Mouse (Mus musculus): ENCODE results near the gene Trip6. TPM values are rescaled to one million over a fixed set of nuclear protein-coding genes. Genes with fewer than 3 reads are reported as not detected.

Gene Trip6
- polyA plus RNA-seq, 1 experiment, result 11.4 TPM

DNA sequence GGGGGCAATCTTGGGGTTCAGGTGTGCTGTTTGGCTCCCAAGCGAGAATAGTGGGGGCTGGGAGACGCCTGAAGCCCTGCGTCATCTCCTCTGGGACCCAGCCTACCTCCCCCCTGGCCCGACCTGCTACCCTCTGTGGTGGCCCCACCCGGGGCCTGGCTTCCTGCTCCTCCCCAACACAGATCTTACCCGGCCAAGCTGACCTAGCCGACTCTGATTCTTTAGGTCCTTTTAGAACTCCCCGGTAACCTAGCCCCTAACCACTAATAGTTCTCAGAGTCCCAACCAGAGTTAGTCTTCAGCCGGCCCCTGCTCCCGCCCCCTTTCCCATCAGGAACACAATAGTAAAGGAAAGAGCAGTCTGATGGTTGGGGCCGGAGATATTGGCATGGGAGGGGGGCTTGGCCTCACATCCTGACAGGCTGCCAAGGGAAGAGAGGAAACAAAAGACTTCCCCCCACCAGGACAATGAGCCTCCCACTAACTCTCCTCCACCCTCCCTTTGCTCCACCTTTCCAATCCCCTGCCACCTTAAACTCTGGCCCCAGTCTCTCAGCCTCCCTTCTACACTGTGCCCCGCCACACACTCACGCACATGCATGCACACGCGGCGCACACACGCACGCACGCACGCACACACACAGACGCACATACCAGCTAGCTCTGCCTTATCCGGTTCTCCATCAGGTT, 25.2 kb upstream of the Trip6 start:
- no peak for DNase-seq (ENCODE audit: low read depth, low spot score)

DNA sequence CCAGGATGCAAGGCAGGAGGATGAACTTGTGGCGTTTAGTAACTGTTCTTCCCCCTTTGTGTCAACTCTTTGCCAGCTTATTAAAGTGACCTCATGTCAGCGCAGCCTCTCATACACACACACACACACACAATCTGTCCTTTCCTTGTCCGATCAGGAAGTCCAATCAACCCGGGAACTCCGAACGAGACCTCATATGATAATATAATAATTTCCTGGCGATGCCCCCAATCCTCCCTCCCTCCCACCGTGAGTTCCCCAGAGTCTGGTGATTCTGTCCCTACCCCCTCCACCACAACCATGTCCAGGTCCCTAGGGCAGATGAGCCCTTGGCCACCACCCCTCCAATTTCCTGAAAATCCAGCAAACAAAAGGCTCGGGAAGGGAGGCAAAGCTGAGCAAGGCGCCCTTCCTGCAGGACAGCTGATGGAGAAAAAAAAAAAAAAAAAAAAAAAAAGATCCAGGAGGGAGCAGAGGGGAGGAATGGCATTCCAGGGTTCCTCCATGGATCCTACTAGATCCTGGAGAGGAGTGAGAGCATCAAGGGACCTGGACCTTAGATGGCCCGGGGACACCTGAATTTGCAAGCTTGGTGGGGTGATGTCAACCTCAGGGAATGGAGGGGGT, 24.6 kb upstream of the Trip6 start:
- 1% methylated on average over 11 of the region's 11 CpGs for WGBS
- no peak for DNase-seq (ENCODE audit: low read depth, low spot score)

More for the DNA sequence above, 25.2 kb upstream of the Trip6 start:
- WGBS, result 26% methylated on average over 22 of the region's 22 CpGs

DNA sequence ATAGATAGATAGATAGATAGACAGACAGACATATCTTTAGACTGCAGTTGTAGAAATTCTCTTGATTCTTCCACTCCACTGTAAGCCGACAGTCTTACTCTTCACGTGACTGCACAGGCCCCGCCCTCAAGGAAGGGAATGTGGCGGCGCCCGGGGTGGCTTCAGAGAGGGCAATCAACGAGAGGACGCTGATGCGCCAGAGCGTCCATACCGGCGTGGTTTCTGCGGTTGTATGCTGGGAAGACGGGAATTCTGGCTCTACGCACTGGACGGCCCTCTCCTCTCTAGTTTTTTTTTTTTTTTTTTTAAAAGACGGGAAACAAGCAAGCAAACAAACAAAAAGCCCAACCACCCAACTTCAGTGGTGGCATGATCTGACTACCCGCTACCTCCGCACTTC, 24.1 kb upstream of the Trip6 start:
- DNase-seq (ENCODE audit: low read depth, low spot score), result peak; percentile 90
- WGBS, result under 1% methylated on average over 19 of the region's 19 CpGs

DNA sequence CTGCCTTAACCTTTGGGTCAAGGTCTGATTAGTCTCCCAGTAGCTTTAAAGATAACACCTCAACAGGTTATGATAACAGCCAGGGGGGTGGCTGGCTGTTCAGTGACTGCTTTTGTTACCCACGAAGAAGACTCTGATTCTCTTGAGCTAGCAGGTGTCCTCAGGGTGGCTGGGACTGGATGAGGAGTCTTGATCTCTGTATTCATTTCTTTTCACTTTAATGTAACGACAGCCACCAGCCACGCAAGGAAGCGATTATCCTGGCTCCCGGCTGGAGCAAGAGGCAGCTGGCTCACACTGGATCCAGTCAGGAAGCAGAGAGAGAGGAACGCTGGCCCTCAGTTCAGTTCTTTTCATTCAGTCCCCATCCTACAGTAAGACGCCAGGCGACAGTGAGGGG, 23.0 kb upstream of the Trip6 start:
- WGBS, result 66% methylated on average over 8 of the region's 8 CpGs
- DNase-seq (ENCODE audit: low read depth, low spot score), result no peak

DNA sequence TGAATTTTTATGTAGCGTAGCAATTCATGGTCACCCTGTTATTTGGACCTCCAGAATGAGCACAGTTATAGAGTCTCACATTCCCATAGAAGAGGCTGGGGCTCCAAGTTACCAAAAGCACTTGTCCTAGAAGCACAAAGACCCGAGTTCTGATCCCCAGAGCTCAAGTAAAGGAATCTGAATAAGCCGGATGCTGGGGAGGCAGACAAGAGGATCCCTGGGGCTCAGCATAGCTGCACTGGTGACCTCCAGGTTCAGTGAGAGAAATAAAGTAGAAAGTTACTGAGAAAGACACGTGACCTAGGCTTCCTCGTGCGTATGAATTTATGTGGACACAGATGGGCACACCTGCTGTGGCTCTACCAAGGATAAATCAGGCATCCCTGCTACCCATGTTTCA, 20.9 kb upstream of the Trip6 start:
- DNase-seq (ENCODE audit: low read depth, low spot score), result no peak
- WGBS, result 68% methylated on average over 6 of the region's 6 CpGs

DNA sequence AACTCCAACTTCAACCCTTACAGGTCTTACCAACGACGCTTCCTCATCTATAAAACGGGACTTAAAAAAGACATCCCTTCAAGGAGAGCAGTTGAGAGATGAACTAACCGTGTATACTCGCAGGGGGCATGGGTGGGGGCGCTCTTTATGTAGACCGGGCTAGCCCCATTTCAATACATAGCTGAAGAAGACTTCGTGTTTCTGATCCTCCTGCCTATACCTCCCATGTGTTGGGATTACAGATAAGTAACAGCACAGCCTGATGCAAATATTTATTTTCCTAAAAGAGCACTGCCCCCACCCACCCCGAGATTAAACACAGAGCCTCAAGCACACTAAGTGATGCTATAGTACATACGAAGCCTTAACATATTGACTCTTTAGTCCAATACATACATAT, 20.1 kb upstream of the Trip6 start:
- DNase-seq (ENCODE audit: low read depth, low spot score), result no peak
- 27% methylated on average over 10 of the region's 10 CpGs for WGBS

DNA sequence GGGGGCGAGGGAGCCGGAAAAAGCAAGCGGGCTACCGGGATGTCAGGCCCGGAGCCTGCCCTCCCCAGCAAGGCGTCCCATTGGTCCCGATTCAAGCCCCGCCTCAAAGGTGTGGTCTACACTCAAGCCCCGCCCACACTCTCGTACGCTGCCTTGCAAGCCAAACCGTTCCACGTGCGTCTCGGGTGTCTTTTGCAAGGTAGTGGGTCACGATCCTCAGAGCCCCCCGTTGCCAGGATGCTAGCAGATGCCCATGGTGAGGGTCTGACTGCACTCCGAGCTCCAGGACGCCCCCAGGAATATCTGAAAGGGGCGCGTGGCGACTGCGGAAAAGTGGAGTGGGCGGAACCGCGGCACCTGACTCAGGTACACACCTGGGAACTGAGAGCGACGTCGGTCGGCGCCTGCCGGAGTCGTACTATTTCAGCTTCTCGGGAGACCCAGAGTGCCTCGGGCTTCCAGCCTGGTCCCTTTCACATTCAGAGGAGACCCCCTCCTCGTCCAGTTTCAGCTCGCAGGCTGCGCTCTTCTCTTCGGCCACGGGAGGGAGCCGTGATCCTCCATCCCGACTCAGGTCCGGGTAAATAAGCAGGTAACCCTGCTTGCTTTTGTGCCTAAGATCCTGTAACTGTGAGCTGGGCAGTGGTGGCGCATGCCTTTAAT, 19.4 kb upstream of the Trip6 start, which contains the start of gene Slc12a9:
Gene Slc12a9 (minus strand): TSS at position 86 of the 663 bp plus-strand sequence.
- peak; percentile 92 for DNase-seq (ENCODE audit: low read depth, low spot score)
- under 1% methylated on average over 44 of the region's 44 CpGs for WGBS

DNA sequence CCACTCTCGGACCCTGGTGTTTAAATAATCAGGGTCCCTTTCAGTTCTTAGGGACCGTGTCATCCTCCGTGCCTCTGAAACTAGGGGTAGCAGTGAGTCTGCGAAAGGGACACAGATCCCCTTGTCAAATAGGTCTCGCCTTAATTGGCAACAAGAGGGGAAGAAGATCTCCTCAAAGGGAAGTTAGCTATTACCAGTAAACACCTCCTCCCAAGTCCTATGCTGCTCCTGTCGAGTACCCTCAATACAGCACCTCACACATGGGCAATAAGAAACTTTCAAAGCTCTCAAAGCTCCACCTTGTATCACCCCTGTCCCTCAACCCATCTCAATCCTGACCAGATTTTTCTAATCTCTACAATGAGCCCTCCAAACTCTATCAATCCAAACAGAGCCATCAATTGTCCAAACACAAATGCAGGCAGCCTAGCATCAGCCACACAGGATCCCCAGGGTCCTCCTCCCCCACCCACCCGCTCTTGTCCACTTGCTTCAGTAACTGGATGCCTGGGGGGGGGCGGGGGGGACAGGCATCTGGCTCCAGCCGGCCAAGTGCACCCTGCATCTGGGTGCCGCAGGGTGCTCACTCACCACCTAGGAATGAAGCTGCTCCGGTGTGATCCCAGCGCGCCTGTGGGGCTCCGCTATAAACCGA, 18.8 kb upstream of the Trip6 start:
- 17% methylated on average over 15 of the region's 15 CpGs for WGBS
- no peak for DNase-seq (ENCODE audit: low read depth, low spot score)

DNA sequence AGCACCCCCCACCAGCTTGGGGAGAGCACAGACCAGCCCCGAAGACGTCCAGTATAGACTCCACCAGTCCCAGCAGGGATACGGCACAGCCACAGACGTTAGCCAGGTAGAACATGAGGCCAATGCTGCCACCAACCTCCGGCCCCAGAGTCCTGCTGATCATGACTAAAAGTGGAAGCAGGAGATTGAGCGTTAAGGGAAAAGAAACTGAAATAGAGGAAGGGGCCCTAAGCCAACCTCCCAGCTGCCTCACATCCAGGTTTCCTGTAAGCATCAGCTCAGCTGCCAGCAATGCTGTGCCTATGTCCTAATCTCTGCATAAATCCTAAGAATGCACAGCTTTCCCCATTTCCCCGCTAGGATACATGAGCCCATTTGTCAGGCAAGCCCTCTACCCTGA, 16.7 kb upstream of the Trip6 start:
- DNase-seq (ENCODE audit: low read depth, low spot score), result no peak
- 84% methylated on average over 7 of the region's 7 CpGs for WGBS

DNA sequence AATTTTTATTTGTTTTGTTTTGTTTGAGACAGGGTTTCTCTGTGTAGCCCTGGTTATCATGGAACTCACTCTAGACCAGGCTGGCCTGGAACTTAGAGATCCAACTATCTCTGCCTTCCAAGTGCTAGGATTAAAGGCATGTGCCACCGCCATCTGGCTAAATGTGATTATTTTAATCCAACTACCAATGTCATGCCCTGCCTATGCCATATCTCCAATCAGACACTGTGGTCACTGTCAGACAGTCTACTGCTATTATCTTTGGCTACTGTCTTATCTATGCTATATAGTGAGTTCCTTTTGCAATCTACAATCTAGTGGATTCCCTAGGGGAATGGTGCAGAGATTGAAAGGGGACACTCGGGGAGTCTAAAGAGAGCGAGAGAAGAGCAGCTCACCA, 6.8 kb upstream of the Trip6 start:
- WGBS, result 95% methylated on average over 3 of the region's 3 CpGs
- DNase-seq (ENCODE audit: low read depth, low spot score), result no peak

DNA sequence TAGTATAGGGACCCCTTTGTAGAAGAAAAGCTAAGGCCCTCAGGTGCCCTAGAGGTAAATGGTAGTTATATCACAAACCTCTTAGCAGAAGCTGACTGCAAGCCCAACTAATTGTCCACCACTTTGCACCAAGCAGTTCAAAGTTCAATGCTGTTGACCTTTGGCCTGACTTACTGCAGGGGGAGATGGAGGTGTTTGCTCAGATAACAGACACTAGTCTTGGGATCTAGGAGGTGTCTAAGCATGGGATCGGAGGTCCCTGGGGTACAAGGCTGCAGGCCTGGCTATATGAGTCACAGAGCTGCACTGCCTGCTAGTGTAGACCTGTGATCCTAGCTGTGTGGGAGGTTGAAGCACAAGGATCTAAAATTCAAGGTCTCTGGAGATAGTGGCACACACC, 4.4 kb upstream of the Trip6 start:
- 29% methylated on average over 1 of the region's 1 CpGs for WGBS
- no peak for DNase-seq (ENCODE audit: low read depth, low spot score)

DNA sequence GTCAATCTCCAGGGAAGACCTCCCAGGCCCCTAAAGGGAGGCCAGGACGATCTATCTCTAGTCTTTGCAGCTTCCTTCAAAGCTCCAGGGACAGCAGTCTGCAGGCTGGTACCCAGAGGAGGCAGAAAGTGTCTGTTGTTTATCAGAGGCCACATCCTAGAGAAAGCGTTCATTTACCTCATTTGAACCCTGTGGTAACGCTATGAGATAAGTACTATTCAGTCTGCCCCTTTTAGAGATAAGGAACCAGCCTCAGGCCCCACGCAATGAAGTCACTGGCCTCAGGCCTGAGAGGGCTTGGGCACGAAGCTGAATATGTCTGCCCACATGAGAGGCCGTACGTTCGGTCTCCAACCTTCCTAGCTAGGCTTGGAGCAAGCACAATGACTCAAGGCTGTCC, 3.2 kb upstream of the Trip6 start:
- 93% methylated on average over 8 of the region's 8 CpGs for WGBS

DNA sequence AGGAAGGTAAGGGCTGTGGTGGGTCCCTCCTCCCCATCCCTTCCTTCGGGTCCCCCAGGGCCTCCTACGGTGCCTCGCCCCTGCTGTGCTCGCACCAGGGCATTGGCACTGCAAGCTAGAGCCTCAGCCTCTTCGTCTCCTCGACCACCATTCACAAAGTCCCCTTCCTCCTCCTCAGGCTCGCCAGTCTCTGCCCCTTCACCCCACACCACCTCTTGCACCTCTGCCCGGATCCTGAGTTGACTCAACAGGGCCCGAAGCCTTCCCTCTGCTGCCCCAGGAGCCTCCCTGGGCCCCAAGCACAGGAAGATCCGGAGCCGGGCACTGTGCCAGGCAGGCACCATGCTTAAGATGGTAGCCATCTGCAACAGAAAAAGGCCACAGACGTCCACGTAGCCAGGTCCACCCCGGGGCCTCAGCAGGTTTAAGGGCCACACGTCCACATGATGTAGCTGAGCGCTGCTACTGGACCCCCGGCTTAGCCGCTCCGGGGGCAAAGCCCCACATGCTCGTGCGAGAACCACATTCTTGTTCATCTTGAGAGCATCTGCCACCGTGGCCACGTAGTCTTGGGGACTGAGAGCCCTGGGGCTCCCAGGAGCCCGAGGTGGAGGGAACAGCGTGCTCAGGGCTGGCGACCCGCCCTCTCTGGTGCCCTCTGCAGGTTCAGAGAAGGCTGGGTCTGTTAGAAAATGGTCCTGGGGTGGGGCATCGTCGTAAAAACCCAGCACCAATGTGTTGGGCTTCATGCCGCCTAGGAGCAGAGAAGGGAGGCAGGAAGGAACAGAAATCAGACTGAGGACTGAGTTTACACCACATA, 1.1 kb upstream of the Trip6 start:
- WGBS, result 46% methylated on average over 30 of the region's 30 CpGs
- DNase-seq (ENCODE audit: low read depth, low spot score), result no peak

More for the DNA sequence above, 3.2 kb upstream of the Trip6 start:
- no peak for DNase-seq (ENCODE audit: low read depth, low spot score)

DNA sequence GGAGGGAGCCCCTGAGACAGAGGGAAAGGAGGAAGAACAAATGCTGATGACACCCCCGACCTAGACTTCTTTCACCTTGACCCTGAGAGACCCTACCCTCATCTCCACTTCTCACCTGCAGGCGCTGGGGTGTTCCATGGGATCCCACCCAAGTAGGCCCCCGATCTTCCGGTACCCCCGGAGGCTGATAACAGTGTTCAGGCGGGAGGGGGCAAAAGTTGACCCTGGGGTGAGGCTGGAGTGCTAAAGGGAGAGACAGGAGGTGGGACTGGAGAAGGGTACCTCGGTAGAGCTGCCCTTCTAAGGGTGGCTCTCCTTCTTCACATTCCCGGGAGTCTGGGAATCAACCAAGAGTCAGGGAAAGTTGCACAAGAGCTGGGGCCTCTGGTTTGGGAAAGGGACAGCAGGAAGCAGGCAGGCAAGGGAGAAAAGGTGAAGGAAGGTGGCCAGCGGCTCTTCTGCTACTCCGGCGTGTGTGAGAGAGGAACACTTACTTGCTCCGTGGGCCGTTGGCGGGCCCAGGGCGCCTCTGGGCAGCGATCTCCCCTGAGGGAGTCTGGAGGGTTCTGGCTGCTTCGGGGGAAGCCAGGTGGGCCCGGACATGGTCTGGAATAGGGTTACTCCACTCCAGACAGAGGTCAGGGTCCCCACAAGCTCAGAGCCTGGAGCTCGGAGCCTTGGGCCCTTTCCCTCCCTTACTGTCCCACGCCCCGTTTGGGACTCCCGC, 575 bp downstream of the Trip6 start:
- WGBS, result 5% methylated on average over 22 of the region's 22 CpGs
- DNase-seq (ENCODE audit: low read depth, low spot score), result no peak

DNA sequence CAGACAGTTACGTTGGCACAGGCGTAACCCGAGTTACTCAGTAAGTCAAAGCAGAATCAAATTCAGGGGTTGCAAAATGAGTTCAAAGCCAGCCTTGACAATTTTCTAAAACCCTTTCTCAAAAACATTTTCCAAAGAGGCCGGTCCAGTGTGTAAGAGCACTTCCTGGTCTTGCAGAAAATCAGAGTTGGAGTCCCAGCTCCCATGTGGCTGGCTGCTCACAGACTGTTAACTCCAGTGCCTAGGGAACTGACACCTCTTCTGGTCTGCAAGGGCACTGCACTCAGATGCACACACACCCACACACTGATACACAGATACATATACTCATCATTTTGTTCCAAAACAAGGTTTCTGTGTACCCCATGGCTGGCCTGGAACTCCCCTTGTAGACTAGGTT, 5.8 kb downstream of the Trip6 start:
- 97% methylated on average over 4 of the region's 4 CpGs for WGBS
- DNase-seq (ENCODE audit: low read depth, low spot score), result no peak

DNA sequence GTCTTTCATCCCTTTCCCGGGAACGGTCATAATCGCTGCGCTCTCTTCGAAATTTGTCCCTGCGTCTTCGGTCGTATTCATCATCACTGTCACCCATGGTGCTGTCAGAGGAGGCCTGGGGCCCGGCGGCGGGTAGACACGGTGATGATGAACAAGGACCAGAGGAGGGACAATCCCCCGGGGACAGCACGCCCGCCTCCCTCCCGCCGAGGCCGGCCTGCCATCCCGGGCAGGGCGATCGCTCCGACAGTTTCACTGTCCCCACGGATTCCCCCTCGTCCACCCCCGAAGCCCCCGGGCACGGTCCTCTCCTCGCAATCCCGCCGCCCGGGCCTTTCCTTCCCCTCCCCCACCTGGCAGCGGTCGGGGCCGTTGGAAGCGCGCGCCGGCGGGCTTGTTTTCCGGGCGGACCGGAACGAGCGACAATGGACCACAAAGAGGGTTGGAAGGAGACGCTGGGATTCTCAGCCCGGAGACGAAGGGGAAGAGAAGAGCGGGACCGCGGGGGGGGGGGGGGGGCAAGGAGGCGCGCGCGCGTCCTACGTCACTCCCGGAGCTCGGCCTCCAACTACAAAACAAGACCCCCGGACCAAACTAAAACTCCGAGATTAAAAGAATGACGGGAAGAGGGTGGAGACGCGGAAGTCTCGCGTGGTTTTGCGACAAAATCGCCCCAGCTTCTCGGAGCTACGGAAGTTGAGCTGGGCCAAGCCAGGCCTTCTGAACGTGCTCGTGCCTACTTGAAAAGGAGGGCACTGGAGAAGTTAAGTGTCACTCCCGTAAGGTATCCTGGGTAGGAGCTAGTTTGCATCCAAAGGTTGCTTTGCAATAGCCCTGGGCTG, 6.9 kb downstream of the Trip6 start, which contains the start of gene Srrt:
Gene Srrt (minus strand): TSS at position 604 of the 842 bp plus-strand sequence.
- WGBS, result under 1% methylated on average over 72 of the region's 72 CpGs
- DNase-seq (ENCODE audit: low read depth, low spot score), result no peak

DNA sequence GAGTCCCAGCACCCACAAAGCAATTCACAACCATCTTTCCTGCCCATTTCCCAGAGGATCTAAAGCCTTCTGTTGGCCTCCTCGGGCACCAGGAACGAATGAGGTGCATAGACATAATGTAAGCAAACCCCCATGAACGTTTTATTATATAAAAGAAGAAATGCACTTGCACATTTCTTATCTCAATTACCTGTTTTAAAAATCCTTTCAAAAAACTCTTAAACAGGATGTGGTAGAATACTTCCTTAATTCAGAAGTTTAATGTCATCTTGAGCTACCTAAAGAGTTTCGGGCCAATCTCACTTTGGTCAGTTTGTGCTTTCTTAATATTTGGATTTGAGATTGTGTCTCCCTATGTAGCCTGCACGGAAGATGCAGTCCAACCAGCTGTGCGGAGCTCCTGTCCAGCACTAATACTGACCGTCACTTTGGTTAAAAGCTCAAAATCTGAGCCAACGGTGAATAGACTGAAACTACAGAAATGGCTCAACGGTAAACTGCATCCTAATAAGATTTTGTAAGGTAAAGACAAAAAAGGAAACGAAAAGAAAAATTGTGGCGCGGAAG, 7.7 kb downstream of the Trip6 start:
- WGBS, result 2% methylated on average over 12 of the region's 12 CpGs
- DNase-seq (ENCODE audit: low read depth, low spot score), result no peak

DNA sequence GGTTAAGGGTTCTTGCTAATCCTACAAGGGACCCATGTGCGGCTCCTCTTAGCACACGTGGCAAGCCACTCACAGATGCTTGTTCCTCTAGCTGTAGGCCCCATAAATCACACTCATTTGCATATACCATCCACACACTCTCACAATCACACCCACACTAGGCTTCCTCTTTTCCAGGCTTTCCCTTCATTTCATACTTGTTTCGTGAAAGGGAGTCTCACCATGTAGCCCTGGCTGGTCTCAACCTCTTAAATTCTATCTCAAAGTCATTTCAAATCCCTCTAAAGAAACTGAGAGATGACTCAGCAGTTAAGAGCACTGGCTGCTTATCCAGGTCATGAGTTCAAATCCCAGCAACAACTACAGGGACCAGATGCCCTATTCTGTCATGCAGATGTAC, 8.4 kb downstream of the Trip6 start:
- DNase-seq (ENCODE audit: low read depth, low spot score), result no peak
- WGBS, result 44% methylated on average over 3 of the region's 3 CpGs
